Mouse (Mus musculus) cerebellum, adult 2 months (tissue): ENCODE results near the gene Cfd.

Experiments used
- CTCF ChIP-seq: fragments of 200-500 bp; IDR thresholded peaks from 2 replicates; pipeline ENCODE4 v1.5.1; 2011; ENCODE audit warnings: low read depth, mild to moderate bottlenecking, control low read depth, low read length, moderate library complexity, borderline replicate concordance; ENCODE audit not compliant: insufficient read depth
- POLR2A ChIP-seq: fragments of 200-500 bp; IDR thresholded peaks from 2 replicates; pipeline ENCODE4 v1.6.1; 2011; ENCODE audit warnings: low read length, control low read depth, borderline replicate concordance; ENCODE audit not compliant: insufficient read depth

DNA sequence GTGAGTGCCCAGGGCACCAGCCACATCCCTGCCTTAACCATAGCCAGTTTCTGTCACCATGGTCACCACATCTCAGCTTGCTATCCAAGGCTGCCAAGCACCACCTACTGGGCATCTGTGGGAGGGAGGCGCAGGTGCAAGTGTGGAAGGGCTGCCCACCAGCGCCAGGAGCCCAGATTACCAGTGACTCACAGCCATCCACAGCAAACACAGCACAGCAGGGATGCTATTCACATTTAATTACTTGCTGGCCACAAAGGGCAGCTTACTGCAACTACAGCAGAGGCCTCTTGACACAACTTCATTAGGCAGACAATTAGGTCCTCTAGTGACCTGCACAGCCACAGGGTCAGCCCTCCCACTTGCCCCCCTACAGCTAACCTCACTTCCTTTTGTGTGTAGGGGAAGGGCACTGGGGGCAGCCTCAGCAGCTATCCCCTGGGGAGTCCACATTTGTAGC, 10.3 kb downstream of the Cfd start:
- no peak for TF ChIP-seq POLR2A
- TF ChIP-seq CTCF, result no peak; the same call in 1 of the 2 replicates
